Mouse (Mus musculus) macrophage (primary cell): Measurements from ENCODE around the gene Cdk20. TPM values are rescaled to one million over a fixed set of nuclear protein-coding genes. Genes with fewer than 3 reads are reported as not detected.

Source experiments
- polyA plus RNA-seq: library from polyadenylated mRNA; stranded (reverse); fragments of 250-400 nt; gene quantifications from 3 replicates; pipeline ENCODE4 v1.2.4, GENCODE M21; 2018; ENCODE audit warnings: inconsistent platforms

Cdk20 gene
- polyA plus RNA-seq, 1 experiment from 2014 or later = 11.3 TPM

Other genes with a start within 250 kb of the Cdk20 start
- 5.6 to 8.3 TPM (median 7.6 TPM) in 3 replicates for gene Cdc14b, start 157.0 kb upstream of the Cdk20 start, polyA plus RNA-seq
- gene Aaed1, start 119.6 kb upstream of the Cdk20 start, polyA plus RNA-seq = 14.5 to 40.9 TPM (median 29.7 TPM) in 3 replicates
- gene Ctsl, start 61.4 kb upstream of the Cdk20 start, polyA plus RNA-seq = 822 to 3,190 TPM (median 998 TPM) in 3 replicates
- not detected in 3 replicates for gene Fam240b, start 65.5 kb downstream of the Cdk20 start, polyA plus RNA-seq